Mouse (Mus musculus): ENCODE data around the gene Mtg2.

Mtg2 gene

DNA sequence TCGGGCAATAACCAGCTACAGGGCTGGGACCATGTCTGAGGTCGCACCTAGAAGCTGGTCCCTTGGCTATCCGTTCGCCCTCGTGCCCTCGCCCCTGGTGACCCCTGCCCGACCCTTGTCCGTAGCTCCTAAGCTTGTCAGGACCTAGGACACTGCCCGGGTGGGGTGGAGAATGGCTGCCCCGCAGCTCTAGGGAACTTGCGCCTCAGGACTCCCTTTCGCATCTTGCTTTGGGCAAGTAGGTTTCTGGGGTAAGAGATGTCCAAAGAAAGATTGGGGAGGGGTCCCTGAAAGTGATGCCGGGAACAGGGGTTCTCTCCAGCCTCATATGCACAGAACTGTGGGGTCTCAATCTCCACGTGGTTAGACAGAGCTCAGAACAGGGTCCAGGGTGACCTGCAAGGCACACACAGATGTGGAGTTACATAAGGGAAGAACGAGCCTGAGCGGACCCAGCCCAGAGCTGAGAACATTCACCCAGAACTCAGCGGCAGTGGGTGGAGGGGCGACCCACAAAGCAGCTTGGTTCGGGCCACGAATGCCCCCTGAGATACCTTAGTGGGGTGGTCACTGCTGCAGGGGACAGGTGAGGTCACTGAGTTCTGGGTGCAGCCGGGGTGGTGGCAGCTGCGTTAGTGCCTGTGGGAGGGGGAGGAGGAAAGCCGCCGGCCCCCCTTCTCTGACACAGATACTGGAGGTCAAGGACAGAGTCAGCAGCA is 34.4 kb downstream of the Mtg2 start:
- in situ Hi-C loops (cut with MboI, MseI): no loop called here

DNA sequence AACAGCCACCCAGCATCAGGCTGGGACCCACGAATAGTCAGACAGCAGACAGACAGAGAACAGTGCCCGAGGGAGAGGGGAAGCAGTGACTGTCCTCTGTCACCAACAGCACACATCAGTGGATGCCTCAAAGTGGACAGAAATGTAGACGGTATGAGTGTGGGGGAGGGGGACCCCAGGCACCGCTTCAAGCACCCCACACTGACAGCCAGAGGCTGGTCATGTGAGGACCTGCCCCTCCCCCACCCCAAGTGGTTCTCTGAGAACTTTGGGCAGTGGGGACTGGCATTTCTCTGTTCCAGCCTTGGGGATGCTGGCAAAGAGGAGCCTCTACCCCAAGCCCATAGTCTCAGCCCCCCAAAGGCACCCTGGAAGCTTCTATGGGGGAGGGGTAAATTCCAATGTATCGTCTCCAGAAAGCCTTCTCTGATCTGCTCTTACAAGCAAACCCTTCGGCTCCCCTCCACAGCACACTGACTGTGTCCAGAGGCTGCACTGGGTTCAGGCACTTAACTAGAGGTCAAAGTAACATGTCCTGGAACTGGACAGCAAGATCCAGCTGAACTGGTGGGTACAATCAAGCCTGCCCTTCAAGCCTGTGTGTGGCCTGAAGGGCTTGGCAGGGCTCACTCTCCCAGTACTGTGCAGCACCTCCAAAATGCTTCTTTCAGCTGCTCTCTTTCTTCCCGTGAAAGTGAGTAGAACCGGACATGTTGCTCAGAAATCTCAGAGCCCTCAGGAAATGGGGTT is 35.2 kb downstream of the Mtg2 start:
- in situ Hi-C loops (cut with MboI, MseI): no loop called here

DNA sequence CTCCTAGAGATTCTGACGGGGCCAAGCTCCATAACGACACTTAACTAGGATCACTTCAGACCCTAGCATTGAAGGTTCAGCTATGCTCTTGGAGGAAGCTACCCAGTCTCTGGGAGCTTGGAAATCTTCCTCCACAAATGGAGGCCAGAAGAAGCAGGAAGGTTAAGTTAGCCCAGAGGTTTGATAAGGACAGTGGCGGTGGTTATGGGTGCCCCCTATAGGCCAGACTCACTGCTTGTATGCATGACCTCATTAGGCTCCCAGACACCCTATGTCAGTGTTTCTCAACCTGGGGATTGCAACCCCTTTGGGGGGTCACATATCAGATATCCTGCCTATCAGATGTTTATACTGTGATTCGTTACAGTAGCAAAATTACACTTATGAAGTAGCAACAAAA is 36.7 kb downstream of the Mtg2 start:
- in situ Hi-C loops (cut with MboI, MseI): no loop called here

DNA sequence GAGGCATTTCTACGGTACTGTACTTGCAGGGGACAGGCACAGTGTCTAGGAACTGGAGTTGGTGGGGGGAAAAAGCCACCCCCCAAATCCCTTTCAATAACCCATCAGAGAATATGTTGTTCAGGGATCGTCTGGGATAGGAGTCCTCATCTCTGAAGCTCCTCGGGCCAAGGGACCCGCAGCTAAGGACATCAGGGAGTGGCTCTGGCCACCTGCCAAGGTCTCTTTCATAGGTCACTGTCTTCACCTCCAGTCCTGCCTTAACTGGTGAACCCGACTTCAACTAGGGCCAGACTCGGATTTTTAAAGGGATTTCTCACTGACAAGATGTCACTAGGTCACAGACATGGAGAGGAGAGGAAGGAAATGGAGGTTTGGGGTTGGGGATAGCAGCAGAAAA is 37.9 kb downstream of the Mtg2 start:
- in situ Hi-C loops (cut with MboI, MseI): no loop called here

DNA sequence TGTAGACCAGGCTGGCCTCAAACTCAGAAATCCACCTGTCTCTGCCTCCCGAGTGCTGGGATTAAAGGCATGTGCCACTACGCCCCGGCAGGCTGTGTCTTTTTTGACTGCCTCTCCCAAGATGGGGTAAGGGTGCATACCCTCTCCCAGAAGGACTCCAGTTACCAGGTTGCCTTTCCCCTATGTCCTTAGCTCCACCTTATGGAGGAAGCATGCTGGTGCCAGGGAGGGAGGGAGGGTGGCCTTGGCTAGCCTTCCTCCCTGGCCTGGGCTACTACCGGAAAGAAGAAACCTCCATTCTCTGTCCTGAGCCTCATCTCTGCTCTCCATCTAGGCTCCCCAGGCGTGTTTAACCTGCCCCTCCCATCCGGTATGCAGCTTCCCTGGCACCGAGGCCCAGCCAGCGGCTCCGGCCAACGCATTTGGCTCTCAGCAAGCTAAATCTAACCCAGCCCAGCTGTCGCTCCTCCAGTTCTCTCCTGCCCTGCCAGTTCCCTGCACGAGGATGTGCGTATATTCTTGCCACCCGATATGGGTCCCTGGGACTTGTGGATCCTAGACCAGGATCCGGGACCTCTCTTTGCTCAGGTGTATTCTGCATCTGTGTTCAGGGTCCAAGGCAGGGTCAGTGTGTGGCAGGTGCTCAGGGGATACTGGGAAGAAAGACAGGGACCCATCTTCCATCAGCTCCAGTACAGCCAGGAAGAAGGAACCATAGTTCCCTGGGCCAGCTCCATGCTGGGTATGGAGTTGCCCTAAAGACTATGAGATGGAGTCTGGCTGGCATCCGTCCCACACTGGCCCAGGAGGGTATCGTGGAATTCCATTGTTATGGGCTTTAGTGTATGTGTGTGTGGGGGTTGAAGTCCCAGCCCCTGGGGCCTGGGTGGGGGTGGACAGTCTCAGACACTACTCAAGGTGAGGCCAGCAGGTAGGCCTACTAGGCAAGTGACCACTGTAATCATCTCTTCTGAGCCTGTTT is 43.8 kb downstream of the Mtg2 start:
- in situ Hi-C loops (cut with MboI, MseI): no loop called here

DNA sequence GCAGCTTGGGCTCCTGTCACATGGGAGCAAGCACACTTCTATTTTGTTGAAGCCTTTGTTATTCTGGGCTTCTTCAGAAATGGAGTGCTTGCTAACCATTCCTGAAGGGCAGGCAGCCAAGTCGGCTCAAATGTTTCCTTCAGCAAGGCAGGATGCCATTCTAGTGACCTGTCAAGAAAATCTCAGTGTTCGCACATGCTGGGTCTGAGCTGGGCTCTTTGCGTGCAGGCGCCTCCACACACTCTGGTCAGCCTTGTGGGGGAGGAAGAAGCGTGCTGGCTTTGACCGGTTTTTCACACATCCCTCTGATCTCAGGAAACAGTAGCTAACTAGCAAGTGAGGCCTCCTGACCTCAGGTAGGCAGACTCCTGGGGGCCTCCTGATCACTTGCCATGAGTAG is 44.9 kb downstream of the Mtg2 start:
- in situ Hi-C loops (cut with MboI, MseI): no loop called here

DNA sequence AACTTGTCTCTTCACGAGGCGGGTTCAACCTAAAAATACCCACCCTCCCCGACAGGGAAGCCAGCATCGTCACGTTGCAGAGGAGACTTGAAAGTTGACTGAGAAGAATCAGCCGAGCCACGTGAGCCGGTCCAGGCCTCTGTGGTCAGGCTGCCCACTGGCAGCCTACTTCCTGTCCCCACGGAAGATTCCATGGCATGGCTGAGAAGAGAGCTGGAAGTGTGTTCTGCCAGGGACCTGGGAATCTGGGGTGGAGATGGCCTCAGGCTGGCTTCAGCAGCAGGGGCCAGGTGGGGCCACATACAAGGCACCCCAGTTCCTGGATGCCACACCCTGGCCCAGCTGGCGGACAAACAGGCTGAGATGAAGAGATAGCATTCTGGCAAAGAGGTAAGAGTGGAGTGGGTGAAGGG is 45.7 kb downstream of the Mtg2 start:
- in situ Hi-C loops (cut with MboI, MseI): no loop called here

DNA sequence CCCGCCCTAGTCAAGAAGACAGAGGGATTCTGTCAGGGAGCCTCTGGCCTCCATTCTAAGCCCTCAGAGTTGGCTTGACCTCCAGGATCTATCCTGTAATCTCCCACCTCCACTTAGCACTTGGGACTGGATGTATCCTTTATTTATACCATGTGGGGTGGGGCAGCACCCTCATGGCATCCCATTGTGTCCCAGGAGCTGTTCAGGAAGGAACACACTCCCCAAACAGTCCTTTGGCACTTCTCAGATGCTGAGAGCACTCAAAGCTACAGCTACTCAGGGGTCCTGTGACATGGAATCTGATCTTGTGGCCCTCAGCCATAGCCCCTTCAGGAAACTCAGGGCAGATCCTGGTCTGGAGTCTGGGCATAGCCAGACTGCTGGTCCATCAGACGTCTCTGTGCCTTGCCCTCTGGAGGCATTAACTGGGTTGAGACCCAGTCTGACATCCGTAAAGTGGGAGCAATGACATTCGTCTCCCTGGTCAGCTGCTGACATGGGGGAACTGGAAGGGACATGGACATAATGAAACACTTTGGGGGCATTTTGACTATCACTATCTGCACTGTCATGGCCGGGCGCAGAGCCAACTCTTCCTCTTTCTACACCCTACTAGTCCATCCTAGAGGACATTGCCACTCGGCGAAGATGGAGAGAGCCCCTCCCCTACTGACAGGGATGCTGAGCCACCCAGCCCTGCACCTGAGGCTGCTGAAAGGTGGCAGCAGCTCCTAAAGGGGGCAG is 46.5 kb downstream of the Mtg2 start:
- in situ Hi-C loops (cut with MboI, MseI): no loop called here

DNA sequence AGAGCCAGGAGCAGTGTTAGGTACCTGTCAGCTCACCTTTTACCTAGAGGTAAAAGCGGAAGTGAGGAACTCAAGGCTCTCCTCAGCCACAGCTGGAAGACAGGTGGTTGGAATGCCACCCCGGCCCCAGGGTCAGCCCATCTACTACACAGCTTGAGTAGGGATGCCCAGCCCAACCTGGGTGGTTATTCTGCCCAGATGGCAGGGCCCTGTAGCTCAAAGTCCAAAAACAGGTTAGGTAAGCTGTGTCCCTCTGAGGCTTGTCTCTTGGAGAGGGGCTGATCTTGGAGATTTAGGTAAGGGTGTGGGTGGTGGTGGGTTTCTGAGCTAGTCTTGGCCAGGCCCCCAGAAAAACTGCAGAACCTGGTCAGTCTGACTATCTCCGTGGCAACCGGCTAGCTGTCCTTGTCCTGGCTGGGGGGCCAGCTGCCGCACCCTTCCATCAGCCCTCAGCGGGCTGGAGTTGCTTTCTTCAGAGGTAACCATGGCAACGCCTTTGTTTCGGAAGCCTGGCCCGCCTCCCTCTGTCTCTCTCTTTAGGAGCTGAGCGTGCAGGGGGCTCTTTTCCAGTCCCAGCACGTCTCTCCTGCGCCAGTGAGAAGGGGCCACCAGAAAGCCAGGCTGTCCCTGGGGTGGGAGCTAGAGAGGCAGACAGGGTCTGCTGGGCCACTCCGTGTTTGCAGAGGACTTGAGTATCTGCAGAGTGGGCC is 47.3 kb downstream of the Mtg2 start:
- in situ Hi-C loops (cut with MboI, MseI): no loop called here

DNA sequence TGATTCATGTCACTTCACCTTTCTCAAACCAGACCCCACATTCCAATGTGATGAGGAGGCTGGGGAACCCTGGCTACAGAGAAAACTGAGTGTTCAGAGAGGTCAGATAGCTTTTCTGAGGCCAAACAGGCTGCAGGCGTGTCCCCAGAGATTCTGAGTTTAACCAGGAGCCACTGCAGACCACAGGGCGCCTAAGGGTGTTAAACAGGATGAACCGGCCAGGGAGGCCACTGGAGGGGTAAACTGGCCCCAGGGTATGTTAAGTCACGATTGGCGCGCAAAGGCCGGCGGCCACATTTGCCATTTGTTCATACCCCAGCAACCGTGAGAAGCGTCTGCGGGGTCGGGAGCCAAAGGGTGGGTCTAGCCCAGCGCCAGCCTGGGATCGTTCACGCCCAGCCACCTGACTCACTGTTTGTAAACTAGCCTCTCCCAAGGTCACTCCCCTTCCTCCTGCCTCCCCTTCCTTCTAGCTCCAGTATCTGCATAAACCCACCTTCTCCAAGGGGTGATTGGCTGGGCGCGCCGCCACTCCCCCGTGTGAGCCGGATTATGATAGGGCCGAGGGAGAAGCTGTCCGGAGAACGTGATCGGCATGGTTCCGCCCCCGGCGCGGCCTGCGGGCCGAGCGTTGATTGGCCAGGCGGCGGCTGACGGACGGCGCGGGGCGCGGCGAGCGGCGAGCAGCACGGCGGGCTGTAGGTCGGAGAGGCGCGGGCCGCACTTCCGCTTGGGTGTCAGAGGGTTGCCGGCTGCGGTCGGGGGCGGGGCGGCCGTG is 48.5 kb downstream of the Mtg2 start, which contains the start of gene Osbpl2:
Osbpl2 (plus strand) TSS at position 646 of the 778 bp plus-strand sequence.
- in situ Hi-C loops (cut with MboI, MseI): no loop called here

DNA sequence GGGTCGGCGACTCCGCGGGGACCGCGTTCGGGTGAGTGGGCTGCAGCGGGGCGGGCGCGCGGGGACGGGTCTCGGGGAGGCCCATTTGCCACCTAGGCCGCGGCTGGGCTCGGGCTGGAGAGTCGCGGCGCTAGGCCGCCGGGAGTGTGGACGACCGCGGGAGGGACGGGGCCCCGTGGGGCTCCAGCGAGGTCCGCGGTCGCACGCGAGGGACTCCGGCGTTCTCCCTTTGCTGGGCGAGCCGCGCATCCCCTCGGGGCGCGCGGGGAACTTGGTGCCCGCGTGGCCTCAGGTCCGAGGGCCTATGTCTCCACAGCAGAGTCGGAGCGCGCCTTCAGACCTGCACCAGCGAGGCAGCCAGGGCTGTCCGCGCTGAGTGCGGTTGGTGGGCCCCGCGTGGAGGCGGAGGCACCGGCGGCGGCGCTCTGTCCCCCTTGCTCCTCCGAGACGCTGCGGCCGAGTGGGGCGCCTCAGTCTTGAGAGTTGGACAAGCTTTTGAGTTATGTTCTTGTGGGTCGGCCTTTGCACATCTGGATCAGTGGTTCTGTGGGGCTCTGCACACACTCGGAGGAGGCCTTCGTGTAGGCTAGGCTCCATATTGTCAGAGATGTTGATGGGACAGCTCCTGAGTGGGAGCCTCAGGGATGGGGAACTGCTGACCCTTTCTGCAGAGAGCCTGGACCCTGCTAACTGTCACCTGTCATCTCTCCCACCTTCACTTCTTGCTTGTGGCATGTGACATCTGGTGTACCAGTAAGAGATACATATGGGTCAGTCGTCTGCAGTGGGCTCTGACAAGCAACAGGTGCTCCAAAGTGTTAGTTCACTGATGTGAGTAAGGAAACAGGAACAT is 49.3 kb downstream of the Mtg2 start:
- in situ Hi-C loops (cut with MboI, MseI): no loop called here

DNA sequence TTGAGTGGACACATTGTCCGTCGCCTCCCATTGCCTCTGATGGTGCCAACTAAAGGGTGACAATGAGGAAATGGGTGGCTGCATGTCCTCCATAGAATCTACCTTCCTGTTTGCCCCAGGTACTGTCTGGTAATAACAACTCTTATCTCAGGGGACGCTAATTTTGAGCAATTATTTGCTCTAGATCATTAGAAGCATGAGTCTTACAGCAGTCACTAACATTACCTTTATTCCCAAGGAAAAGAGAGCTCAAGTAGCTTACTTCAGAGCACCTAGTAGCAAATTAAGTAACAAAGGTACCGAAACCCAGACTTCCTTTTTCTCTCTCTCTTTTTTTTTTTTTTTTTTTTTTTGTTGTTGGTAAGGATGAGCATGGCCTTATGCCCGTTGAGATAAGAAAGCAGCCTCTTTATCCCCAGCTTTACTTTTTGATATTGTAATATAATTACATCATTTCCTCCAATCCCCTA is 49.9 kb downstream of the Mtg2 start:
- in situ Hi-C loops (cut with MboI, MseI): no loop called here

DNA sequence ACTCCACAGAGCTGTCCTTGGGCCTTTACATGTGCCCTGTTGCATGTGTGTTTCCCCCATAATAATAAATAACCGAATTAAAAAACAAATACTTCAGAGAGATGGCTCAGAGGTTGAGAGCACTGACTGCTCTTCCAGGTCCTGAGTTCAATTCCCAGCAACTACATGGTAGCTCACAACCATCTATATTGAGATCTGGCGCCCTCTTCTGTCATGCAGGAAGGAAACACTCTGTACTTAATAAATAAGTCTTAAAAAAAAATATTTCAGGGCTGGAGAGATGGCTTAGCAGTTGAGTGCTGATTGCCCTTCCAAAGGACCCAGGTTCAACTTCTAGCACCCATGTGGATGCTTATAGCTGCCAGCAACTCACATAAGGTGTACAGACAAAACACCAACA is 53.8 kb downstream of the Mtg2 start:
- in situ Hi-C loops (cut with MboI, MseI): no loop called here

DNA sequence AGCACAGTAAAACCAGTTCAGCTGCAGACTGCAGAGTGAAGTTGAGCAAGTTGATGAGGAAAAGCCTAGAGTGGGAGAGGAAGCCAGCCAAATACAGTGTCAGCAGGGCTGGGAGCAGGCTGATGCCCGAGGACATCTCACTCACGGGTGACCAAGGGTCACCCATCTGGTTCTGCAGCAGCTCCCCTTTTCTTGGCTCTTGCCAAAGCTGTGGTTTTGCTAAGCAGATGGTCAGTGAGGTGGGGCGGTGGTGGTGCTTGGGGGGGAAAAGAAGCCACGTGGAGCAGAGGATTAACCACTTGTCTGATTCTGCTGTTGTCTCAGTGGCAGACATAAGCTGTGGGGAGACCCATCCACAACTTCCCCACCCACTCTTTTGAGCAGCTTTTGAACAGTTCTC is 55.8 kb downstream of the Mtg2 start:
- in situ Hi-C loops (cut with MboI, MseI): no loop called here

DNA sequence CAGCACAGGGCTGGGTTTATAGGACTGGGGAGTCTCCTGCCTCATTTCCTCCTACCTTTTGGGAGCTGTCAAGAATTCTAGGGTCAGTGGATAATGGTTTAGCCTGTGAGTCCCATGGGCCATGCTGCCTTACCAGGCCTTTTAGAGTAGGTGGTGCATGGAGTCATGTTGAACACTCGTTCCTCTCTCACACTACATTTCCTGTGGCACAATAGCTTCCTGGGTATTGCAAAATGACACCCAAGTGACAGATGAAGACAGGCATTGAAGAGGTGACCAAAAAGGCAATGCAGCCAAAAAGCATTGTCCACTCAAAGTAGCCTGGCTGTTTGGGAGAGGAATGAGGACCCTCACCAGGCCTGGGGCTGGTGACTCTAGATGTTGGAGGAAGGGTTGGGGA is 57.3 kb downstream of the Mtg2 start:
- in situ Hi-C loops (cut with MboI, MseI): no loop called here

DNA sequence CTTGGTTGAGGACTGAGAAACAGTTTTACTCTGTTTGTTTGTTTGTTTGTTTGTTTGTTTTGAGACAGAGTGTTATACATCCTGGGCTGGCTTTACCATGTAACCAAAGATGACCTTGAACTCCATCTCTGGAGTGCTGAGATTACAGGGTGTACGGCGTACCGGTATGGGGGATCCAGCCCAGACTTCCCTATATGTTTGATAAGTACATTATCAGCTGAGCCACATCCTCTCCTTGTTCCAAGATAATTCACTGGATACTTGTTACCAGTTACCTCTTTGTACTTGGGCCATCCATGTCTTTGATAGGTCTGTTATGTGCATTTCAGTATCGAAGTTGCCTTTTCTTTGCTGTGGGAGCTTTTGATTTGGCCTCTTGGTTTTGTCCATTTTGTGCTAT is 62.8 kb downstream of the Mtg2 start:
- in situ Hi-C loops (cut with MboI, MseI): no loop called here

DNA sequence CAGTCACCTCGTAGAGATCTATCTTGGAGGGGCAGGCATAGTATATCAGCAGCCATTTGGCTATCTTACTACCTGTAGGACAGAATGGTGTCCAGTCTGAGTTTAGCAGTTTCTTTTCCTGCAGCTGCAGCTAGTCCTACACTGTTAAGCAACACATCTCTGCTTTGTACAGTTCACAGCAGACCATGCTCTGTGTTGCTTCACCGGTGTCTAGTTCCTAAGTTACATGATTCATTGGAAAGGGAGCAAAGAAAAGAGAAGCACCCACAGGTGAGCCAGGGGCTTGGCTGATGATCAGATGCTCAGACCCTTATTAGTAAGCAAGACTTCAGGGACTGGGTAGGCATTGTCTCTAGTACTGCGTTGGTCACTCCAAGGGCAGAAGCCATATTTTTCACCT is 63.5 kb downstream of the Mtg2 start:
- in situ Hi-C loops (cut with MboI, MseI): no loop called here

DNA sequence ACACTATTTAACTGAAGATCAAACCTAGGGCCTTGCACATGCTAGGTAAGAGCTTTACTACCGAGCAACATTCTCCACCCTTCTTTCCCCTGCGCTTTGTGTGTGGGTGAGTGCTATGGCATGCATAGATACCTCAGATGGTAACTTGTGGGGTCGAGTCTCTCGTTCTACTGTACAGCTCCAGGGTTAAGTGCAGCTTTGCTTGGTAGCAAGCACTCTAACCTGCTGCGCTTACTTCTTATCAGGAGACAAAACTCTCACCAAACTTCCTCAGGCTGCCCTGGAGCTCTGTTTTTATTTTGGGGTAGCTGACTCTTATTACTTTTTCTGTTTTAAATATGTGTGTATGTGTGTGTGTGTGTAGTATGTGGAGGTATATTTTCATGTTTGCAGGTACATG is 65.0 kb downstream of the Mtg2 start:
- in situ Hi-C loops (cut with MboI, MseI): no loop called here

Measured in regulatory T cell (primary cell).